Mouse (Mus musculus): ENCODE data around the gene Ptgir. TPM values are rescaled to one million over a fixed set of nuclear protein-coding genes. Genes with fewer than 3 reads are reported as not detected.

Gene Ptgir
- polyA plus RNA-seq, 1 experiment from 2014 or later: 1.2 TPM

DNA sequence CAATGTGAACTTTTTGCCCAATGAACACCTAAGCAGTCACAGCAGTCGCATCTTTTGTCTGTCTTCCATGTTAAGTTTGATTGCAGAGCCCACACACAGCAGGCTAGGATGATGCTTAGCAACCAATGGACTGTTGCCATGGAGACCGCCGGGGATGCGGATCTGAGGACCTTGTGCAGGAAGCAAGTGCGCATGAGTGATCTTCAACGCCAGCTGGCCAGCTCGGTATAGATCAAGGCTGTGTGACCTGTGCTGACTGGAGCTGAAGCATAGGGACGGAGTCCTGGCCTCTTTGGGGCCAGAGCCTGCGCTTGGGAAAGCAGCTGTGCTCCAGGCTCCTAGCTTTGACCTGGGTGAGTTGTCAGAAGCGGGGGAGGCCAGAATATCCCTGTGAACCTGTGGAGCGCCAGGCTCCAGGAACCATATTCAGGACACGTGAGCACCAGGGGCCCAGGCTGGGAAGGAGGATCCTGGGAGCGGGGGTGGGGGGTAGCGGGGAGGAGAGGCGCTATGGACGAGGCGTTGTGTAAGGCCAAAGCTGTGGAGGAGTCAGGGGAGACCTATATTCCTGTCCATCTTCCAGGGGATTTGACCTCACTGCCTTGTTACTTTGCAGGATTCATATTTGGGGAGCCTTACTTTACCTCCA is 53.4 kb downstream of the Ptgir start, which contains the start of gene Pnmal1:
TSS of gene Pnmal1 (plus strand) at position 141 of the 649 bp plus-strand sequence.
- Histone ChIP-seq H3K9me3 (no peaks in the 10 kb centered on the region; the same call in 1 of the 2 replicates), H3K4me1 (0 out of 2 replicates have a peak, but pooled peaks cover 5% of the 10 kb centered on the region), H3K27me3 (peaks cover 6% of the 10 kb centered on the region), H3K27ac (no peak within 1 kb of the TSS), H3K4me2 (peak within 1 kb of the TSS; percentile 24; the same call in 1 of the 2 replicates), H3K36me3 (no peaks in the 10 kb centered on the region), H3K4me3 (peak within 1 kb of the TSS; percentile 6; the same call in 1 of the 2 replicates), H3K9ac (peak within 1 kb of the TSS; percentile 36; the same call in 1 of the 2 replicates)
- ATAC-seq (ENCODE audit: insufficient number of reproducible peaks, insufficient read depth, low FRiP score, low TSS enrichment, low read depth): no peak
- 30% methylated on average over 17 of the region's 17 CpGs for WGBS

Other genes starting within 250 kb of the Ptgir start
- not detected in 2 replicates for gene Ceacam15, start 230.8 kb upstream of the Ptgir start, polyA plus RNA-seq (2015; fragmentation: Nextera tagmentation; extraction: Ambion mirVana)
- gene Ceacam9, start 184.6 kb upstream of the Ptgir start, polyA plus RNA-seq (2015; fragmentation: Nextera tagmentation; extraction: Ambion mirVana): not detected in 2 replicates
- gene Ap2s1, start 168.1 kb upstream of the Ptgir start, polyA plus RNA-seq (2015; fragmentation: Nextera tagmentation; extraction: Ambion mirVana): 272 and 278 TPM in 2 replicates
- 28.2 and 29.1 TPM in 2 replicates for gene Slc1a5, start 125.2 kb upstream of the Ptgir start, polyA plus RNA-seq (2015; fragmentation: Nextera tagmentation; extraction: Ambion mirVana)
- 122 and 124 TPM in 2 replicates for gene Strn4, start 90.6 kb upstream of the Ptgir start, polyA plus RNA-seq (2015; fragmentation: Nextera tagmentation; extraction: Ambion mirVana)
- gene Fkrp, start 89.8 kb upstream of the Ptgir start, polyA plus RNA-seq (2015; fragmentation: Nextera tagmentation; extraction: Ambion mirVana): 26.8 and 30.5 TPM in 2 replicates
- 20.5 and 20.8 TPM in 2 replicates for gene Prkd2, start 63.6 kb upstream of the Ptgir start, polyA plus RNA-seq (2015; fragmentation: Nextera tagmentation; extraction: Ambion mirVana)
- gene Dact3, start 31.2 kb upstream of the Ptgir start, polyA plus RNA-seq (2015; fragmentation: Nextera tagmentation; extraction: Ambion mirVana): 4.9 TPM in 2 replicates
- gene Gng8, start 14.7 kb upstream of the Ptgir start, polyA plus RNA-seq (2015; fragmentation: Nextera tagmentation; extraction: Ambion mirVana): 19.9 and 32.0 TPM in 2 replicates
- 104 and 111 TPM in 2 replicates for gene Calm3, start 17.6 kb downstream of the Ptgir start, polyA plus RNA-seq (2015; fragmentation: Nextera tagmentation; extraction: Ambion mirVana)
- gene Pnmal2, start 38.2 kb downstream of the Ptgir start, polyA plus RNA-seq (2015; fragmentation: Nextera tagmentation; extraction: Ambion mirVana): 10.5 and 10.9 TPM in 2 replicates
- 1.2 and 1.7 TPM in 2 replicates for gene Pnmal1, start 53.2 kb downstream of the Ptgir start, polyA plus RNA-seq (2015; fragmentation: Nextera tagmentation; extraction: Ambion mirVana)
- 0.18 and 0.25 TPM in 2 replicates for gene Gm42372, start 76.6 kb downstream of the Ptgir start, polyA plus RNA-seq (2015; fragmentation: Nextera tagmentation; extraction: Ambion mirVana)
- gene Ccdc8, start 86.2 kb downstream of the Ptgir start, polyA plus RNA-seq (2015; fragmentation: Nextera tagmentation; extraction: Ambion mirVana): 20.7 and 22.1 TPM in 2 replicates
- gene Ppp5c, start 121.4 kb downstream of the Ptgir start, polyA plus RNA-seq (2015; fragmentation: Nextera tagmentation; extraction: Ambion mirVana): 109 and 112 TPM in 2 replicates
- 14.7 and 16.5 TPM in 2 replicates for gene Hif3a, start 155.9 kb downstream of the Ptgir start, polyA plus RNA-seq (2015; fragmentation: Nextera tagmentation; extraction: Ambion mirVana)
- 0.14 and 0.21 TPM in 2 replicates for gene Psg16, start 167.6 kb downstream of the Ptgir start, polyA plus RNA-seq (2015; fragmentation: Nextera tagmentation; extraction: Ambion mirVana)
- gene Ceacam3, start 243.8 kb downstream of the Ptgir start, polyA plus RNA-seq (2015; fragmentation: Nextera tagmentation; extraction: Ambion mirVana): not detected in 2 replicates